Mouse (Mus musculus) stomach, embryonic 16.5 days (tissue): ENCODE measurements at regions not wholly inside any gene's neighbourhood (a gene's known extent, or its start where the extent isn't known, plus 50 kb on each side); places are given as distances from the start of the nearest gene placed in this dataset.

ENCODE experiments used
- ATAC-seq: fragments of 200-750 bp; cut with Nextera tagmentation; 2 replicates; pipeline ENCODE4 v1.8.0; 2017; ENCODE audit warnings: moderate number of reproducible peaks, moderate TSS enrichment; ENCODE audit not compliant: insufficient read depth, low FRiP score
- H3K27ac ChIP-seq: fragments of 300-500 bp; sonication (generic); 2 replicates; pipeline ENCODE4 v1.5.1; 2014; ENCODE audit warnings: low read length
- H3K27me3 ChIP-seq: fragments of 300-500 bp; sonication (generic); 2 replicates; pipeline ENCODE4 v1.6.1; 2014; ENCODE audit warnings: low read length, control low read depth, mixed read lengths; ENCODE audit not compliant: control insufficient read depth, insufficient read depth
- H3K36me3 ChIP-seq: fragments of 300-500 bp; sonication (generic); 2 replicates; pipeline ENCODE4 v1.6.1; 2014; ENCODE audit warnings: low read length; ENCODE audit not compliant: control insufficient read depth, insufficient read depth
- H3K4me1 ChIP-seq: fragments of 300-500 bp; sonication (generic); 2 replicates; pipeline ENCODE4 v1.6.1; 2014; ENCODE audit warnings: low read length, control low read depth, mixed read lengths; ENCODE audit not compliant: control insufficient read depth, insufficient read depth
- H3K4me2 ChIP-seq: fragments of 300-500 bp; sonication (generic); 2 replicates; pipeline ENCODE4 v1.6.1; 2014; ENCODE audit warnings: low read depth, low read length, mixed read lengths
- H3K4me3 ChIP-seq: fragments of 300-500 bp; sonication (generic); replicated peaks from 2 replicates; pipeline ENCODE4 v1.5.1; 2014; ENCODE audit warnings: mild to moderate bottlenecking, low read length
- H3K9ac ChIP-seq: fragments of 300-500 bp; sonication (generic); 2 replicates; pipeline ENCODE4 v1.6.1; 2014; ENCODE audit warnings: low read length
- H3K9me3 ChIP-seq: fragments of 300-500 bp; sonication (generic); replicated peaks from 2 replicates; pipeline ENCODE4 v1.6.1; 2016; ENCODE audit warnings: low read length, control low read depth; ENCODE audit not compliant: control insufficient read depth
- WGBS: fragments of 180-500 bp; shearing (Covaris S2); extraction: QIAGEN DNeasy Blood & Tissue Kit; methylation state at CpG from one replicate; pipeline ENCODE4 v1.1.7; 2014; 5-methylcytosine and 5-hydroxymethylcytosine counted together

DNA sequence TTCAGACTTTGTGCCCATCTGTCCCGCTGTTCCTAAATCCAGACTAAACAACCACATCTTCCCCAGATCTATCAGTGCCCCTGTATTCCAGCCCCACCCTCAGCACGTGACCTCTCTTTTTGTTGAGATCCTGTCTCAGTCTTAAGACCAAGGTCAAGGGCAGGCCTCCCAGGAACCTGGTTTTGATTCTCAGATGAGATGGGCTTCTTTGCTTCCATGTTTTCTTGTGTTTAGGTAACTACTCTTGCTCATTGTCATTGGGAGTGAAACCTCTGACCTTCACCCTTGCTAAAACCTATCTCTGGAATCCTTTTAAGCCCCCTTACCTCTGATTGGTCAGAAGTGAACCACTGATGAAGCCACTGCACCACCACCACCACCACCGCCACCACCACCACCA, 112.1 kb downstream of the Matn1 start:
- H3K4me3 ChIP-seq, result no peak overlapping the region
- H3K27me3 ChIP-seq, result no peaks in the 10 kb centered on the region
- H3K4me2 ChIP-seq, result no peak overlapping the region
- no peaks in the 10 kb centered on the region for H3K4me1 ChIP-seq
- WGBS, result 85% methylated on average over 3 of the region's 3 CpGs
- no peak overlapping the region for H3K9ac ChIP-seq
- H3K36me3 ChIP-seq, result no peaks in the 10 kb centered on the region
- H3K9me3 ChIP-seq, result no peaks in the 10 kb centered on the region
- ATAC-seq, result no peak
- no peak overlapping the region for H3K27ac ChIP-seq

GRCm38 (mm10) chr4:131059572-131059971, 115.4 kb downstream of the Matn1 start:
- no peak for ATAC-seq
- Histone ChIP-seq H3K9ac (no peak overlapping the region), H3K36me3 (no peaks in the 10 kb centered on the region), H3K4me1 (no peaks in the 10 kb centered on the region), H3K27ac (no peak overlapping the region), H3K27me3 (no peaks in the 10 kb centered on the region), H3K4me2 (no peak overlapping the region), H3K4me3 (no peak overlapping the region), H3K9me3 (no peaks in the 10 kb centered on the region)
- 51% methylated on average over 7 of the region's 7 CpGs for WGBS

- H3K27me3 ChIP-seq, result no peaks in the 10 kb centered on the region
- no peaks in the 10 kb centered on the region for H3K4me1 ChIP-seq
- H3K4me3 ChIP-seq, result no peak overlapping the region
- no peaks in the 10 kb centered on the region for H3K9me3 ChIP-seq
- no peak for ATAC-seq
- H3K36me3 ChIP-seq, result no peaks in the 10 kb centered on the region
- no peak overlapping the region for H3K4me2 ChIP-seq
- H3K27ac ChIP-seq, result no peak overlapping the region
- WGBS, result 27% methylated on average over 1 of the region's 1 CpGs
- no peak overlapping the region for H3K9ac ChIP-seq
These were observed 116.1 kb downstream of the Matn1 start for GRCm38 (mm10) chr4:131060191-131060680.

DNA sequence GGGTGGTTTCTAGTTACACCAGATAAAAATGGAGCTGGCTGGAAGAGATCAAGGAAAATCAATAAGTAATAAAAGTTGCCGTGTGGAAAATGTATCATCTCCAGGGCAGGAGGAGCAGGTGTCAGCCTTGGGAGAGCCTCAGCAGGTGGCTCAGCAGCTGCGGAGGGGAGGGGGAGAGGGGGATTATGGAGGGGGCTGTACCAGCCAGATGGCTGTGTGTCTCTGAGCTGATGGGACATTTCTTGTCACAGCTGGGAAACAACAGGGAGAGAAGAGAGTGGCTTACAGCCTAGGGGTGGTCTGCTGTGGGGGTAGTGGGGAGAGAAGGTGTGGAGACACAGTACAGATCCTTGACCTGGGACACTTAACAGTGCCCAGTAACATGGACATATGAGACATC, 116.5 kb downstream of the Matn1 start:
- ATAC-seq, result no peak
- WGBS, result 5% methylated on average over 2 of the region's 2 CpGs
- Histone ChIP-seq H3K36me3 (no peaks in the 10 kb centered on the region), H3K9ac (no peak overlapping the region), H3K4me2 (no peak overlapping the region), H3K27ac (no peak overlapping the region), H3K9me3 (no peaks in the 10 kb centered on the region), H3K4me3 (no peak overlapping the region), H3K27me3 (no peaks in the 10 kb centered on the region), H3K4me1 (no peaks in the 10 kb centered on the region)

- 71% methylated on average over 4 of the region's 4 CpGs for WGBS
- no peaks in the 10 kb centered on the region for H3K36me3 ChIP-seq
- ATAC-seq, result no peak
- H3K9me3 ChIP-seq, result no peaks in the 10 kb centered on the region
- H3K27ac ChIP-seq, result no peak overlapping the region
- H3K9ac ChIP-seq, result no peak overlapping the region
- H3K4me2 ChIP-seq, result no peak overlapping the region
- H3K4me3 ChIP-seq, result no peak overlapping the region
- H3K4me1 ChIP-seq, result no peaks in the 10 kb centered on the region
- no peaks in the 10 kb centered on the region for H3K27me3 ChIP-seq
These were observed 118.4 kb downstream of the Matn1 start for GRCm38 (mm10) chr4:131062592-131062991.

DNA sequence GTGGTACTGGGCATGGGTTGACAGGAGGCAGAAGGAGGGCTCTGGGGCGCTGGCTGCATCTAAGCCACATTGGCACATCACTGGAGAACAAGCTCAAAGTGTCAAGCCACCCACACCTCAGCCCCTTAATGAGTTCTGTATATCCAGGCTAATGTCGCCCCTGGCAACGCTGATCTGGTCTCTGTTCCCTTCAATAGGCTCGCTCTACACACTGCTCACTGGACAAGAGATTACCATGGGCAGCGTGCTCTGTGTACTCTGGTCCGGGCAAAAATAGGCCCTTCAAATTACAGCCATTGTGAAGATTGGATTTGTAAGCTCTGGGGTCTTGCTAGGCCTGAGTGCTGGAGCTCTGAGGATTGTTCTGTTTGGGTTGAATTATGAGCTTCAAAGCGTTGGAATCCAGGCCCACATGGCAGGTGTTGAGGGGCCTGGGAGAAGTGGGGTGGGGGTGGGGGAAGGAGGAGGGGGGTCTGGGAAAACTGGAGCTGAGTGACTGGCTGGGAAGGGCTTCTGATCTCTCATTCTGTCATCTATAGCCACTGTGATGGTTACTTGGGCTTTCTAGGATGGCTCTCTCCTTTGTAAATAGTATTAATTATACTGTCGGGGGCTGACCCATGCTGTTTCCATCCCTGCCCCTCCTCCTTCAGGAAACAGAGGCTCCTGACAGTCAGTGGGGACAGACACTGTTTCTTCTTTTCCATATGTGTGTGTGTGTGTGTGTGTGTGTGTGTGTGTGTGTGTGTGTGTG, 122.2 kb downstream of the Matn1 start:
- no peaks in the 10 kb centered on the region for H3K9me3 ChIP-seq
- no peak overlapping the region for H3K4me3 ChIP-seq
- no peaks in the 10 kb centered on the region for H3K36me3 ChIP-seq
- 53% methylated on average over 8 of the region's 8 CpGs for WGBS
- no peaks in the 10 kb centered on the region for H3K4me1 ChIP-seq
- ATAC-seq, result no peak
- no peak overlapping the region for H3K9ac ChIP-seq
- H3K27ac ChIP-seq, result no peak overlapping the region
- H3K27me3 ChIP-seq, result no peaks in the 10 kb centered on the region
- H3K4me2 ChIP-seq, result no peak overlapping the region

- no peak for ATAC-seq
- no peak overlapping the region for H3K27ac ChIP-seq
- no peak overlapping the region for H3K4me3 ChIP-seq
- H3K4me1 ChIP-seq, result no peaks in the 10 kb centered on the region
- no peaks in the 10 kb centered on the region for H3K36me3 ChIP-seq
- H3K9ac ChIP-seq, result no peak overlapping the region
- no peaks in the 10 kb centered on the region for H3K27me3 ChIP-seq
- H3K4me2 ChIP-seq, result no peak overlapping the region
- no peaks in the 10 kb centered on the region for H3K9me3 ChIP-seq
These were observed 126.4 kb downstream of the Matn1 start for GRCm38 (mm10) chr4:131070566-131070965.

DNA sequence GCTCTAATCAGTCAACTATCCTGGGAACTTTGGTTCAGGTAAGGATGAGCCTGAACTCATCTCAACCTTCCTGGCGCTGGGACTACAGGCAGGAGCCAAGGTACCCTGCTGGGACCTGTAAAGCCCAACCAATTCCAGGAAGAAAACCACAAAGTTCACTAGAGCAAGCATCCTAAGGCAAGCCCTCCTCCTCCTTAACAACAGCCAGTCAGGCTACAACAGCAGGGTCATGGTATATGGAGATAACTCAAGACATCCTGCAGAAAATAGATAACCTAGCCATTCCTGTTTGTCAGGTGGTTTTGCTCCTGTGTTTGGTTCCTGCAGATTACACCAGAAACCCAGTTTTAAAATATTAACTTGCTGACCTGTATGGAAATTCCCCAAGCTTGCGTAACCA, 128.4 kb downstream of the Matn1 start:
- 89% methylated on average over 2 of the region's 2 CpGs for WGBS
- no peaks in the 10 kb centered on the region for H3K4me1 ChIP-seq
- H3K27me3 ChIP-seq, result no peaks in the 10 kb centered on the region
- H3K36me3 ChIP-seq, result no peaks in the 10 kb centered on the region
- no peak overlapping the region for H3K9ac ChIP-seq
- no peak for ATAC-seq
- H3K9me3 ChIP-seq, result no peaks in the 10 kb centered on the region
- no peak overlapping the region for H3K27ac ChIP-seq
- no peak overlapping the region for H3K4me2 ChIP-seq
- no peak overlapping the region for H3K4me3 ChIP-seq

- Histone ChIP-seq H3K4me1 (no peaks in the 10 kb centered on the region), H3K9me3 (no peaks in the 10 kb centered on the region), H3K27ac (no peak overlapping the region), H3K27me3 (no peaks in the 10 kb centered on the region), H3K9ac (no peak overlapping the region), H3K4me2 (no peak overlapping the region), H3K4me3 (no peak overlapping the region), H3K36me3 (no peaks in the 10 kb centered on the region)
- no peak for ATAC-seq
- 33% methylated on average over 8 of the region's 8 CpGs for WGBS
These were observed 129.2 kb downstream of the Matn1 start for GRCm38 (mm10) chr4:131073420-131073819.
